Mouse (Mus musculus) hindbrain, embryonic 10.5 days (tissue): ENCODE measurements around the gene Vmn1r198. TPM values are rescaled to one million over a fixed set of nuclear protein-coding genes. Genes with fewer than 3 reads are reported as not detected.
"Not testable (repeated sequence)": the region's sequence is repeated elsewhere in the genome, so short reads cannot be mapped to it uniquely, and the experiment has no call there.

ENCODE experiments used
- DNase-seq: peaks from one replicate; pipeline ENCODE4 v3.0.0-alpha.2; 2017; ENCODE audit warnings: low spot score
- H3K27ac ChIP-seq: fragments of 300-500 bp; sonication (generic); 2 replicates; pipeline ENCODE4 v1.5.1; 2016; ENCODE audit warnings: mild to moderate bottlenecking, moderate library complexity
- H3K27me3 ChIP-seq: fragments of 300-500 bp; sonication (generic); 2 replicates; pipeline ENCODE4 v1.6.1; 2016; ENCODE audit warnings: mild to moderate bottlenecking; ENCODE audit not compliant: poor library complexity, insufficient read depth, severe bottlenecking
- H3K36me3 ChIP-seq: fragments of 300-500 bp; sonication (generic); 2 replicates; pipeline ENCODE4 v1.6.1; 2016; ENCODE audit warnings: mild to moderate bottlenecking, moderate library complexity
- H3K4me1 ChIP-seq: fragments of 300-500 bp; sonication (generic); replicated peaks from 2 replicates; pipeline ENCODE4 v1.6.1; 2016; ENCODE audit warnings: mild to moderate bottlenecking
- H3K4me3 ChIP-seq: fragments of 300-500 bp; sonication (generic); 2 replicates; pipeline ENCODE4 v1.5.1; 2016; ENCODE audit warnings: mild to moderate bottlenecking, moderate library complexity
- H3K9me3 ChIP-seq: fragments of 300-500 bp; sonication (generic); 2 replicates; pipeline ENCODE4 v1.6.1; 2016; ENCODE audit warnings: mild to moderate bottlenecking, moderate library complexity
- WGBS: fragments of 180-500 bp; shearing (Covaris S2); methylation state at CpG from one replicate; pipeline ENCODE4 v1.1.7; 2016; 5-methylcytosine and 5-hydroxymethylcytosine counted together
- polyA plus RNA-seq: library from polyadenylated mRNA; unstranded; fragments of >200 nt; fragmentation: Nextera tagmentation; extraction: Ambion mirVana; gene quantifications from 2 replicates; pipeline ENCODE4 v1.2.1, GENCODE M21; 2016

Gene Vmn1r198
- polyA plus RNA-seq = not detected in 2 replicates

- DNase-seq = no peak
- no peak within 1 kb of the TSS for H3K4me3 ChIP-seq
- 43% methylated on average over 1 of the region's 1 CpGs for WGBS
- H3K27ac ChIP-seq = no peak within 1 kb of the TSS
- H3K4me1 ChIP-seq = no peaks in the 10 kb centered on the region
- no peaks in the 10 kb centered on the region for H3K27me3 ChIP-seq
- no peaks in the 10 kb centered on the region for H3K36me3 ChIP-seq
- 0 out of 2 replicates have a peak, but pooled peaks cover 3% of the 10 kb centered on the region for H3K9me3 ChIP-seq
Observed at GRCm38 (mm10) chr13:22350064-22350463, at the start of gene Vmn1r198. Gene Vmn1r198 (plus strand): TSS chr13:22350364.

- DNase-seq, H3K4me3 ChIP-seq: not testable (repeated sequence)
- 91% methylated on average over 5 of the region's 5 CpGs for WGBS
Observed at GRCm38 (mm10) chr13:22308075-22308474, 42.1 kb upstream of the Vmn1r198 start.

GRCm38 (mm10) chr13:22315361-22315760 lies 34.8 kb upstream of the Vmn1r198 start:
- Histone ChIP-seq H3K4me3 (no peak overlapping the region), H3K4me1 (no peaks in the 10 kb centered on the region), H3K9me3 (no peaks in the 10 kb centered on the region), H3K27me3 (no peaks in the 10 kb centered on the region), H3K27ac (no peak overlapping the region), H3K36me3 (no peaks in the 10 kb centered on the region)
- no peak for DNase-seq
- WGBS = 89% methylated on average over 2 of the region's 2 CpGs

More at GRCm38 (mm10) chr13:22308075-22308474, 42.1 kb upstream of the Vmn1r198 start:
- H3K27ac ChIP-seq, H3K9me3 ChIP-seq, H3K36me3 ChIP-seq, H3K27me3 ChIP-seq, H3K4me1 ChIP-seq: not testable (repeated sequence)

GRCm38 (mm10) chr13:22317366-22317765 lies 32.8 kb upstream of the Vmn1r198 start:
- Histone ChIP-seq H3K36me3 (no peaks in the 10 kb centered on the region), H3K4me1 (no peaks in the 10 kb centered on the region), H3K9me3 (no peaks in the 10 kb centered on the region), H3K27ac (no peak overlapping the region), H3K27me3 (no peaks in the 10 kb centered on the region), H3K4me3 (no peak overlapping the region)
- WGBS = 89% methylated on average over 2 of the region's 2 CpGs
- DNase-seq = no peak

GRCm38 (mm10) chr13:22320091-22320490 lies 30.1 kb upstream of the Vmn1r198 start:
- Histone ChIP-seq H3K9me3 (no peaks in the 10 kb centered on the region), H3K4me1 (no peaks in the 10 kb centered on the region), H3K27ac (no peak overlapping the region), H3K27me3 (no peaks in the 10 kb centered on the region), H3K36me3 (no peaks in the 10 kb centered on the region), H3K4me3 (no peak overlapping the region)
- DNase-seq = no peak

- H3K36me3 ChIP-seq = no peaks in the 10 kb centered on the region
- no peaks in the 10 kb centered on the region for H3K27me3 ChIP-seq
- no peaks in the 10 kb centered on the region for H3K4me1 ChIP-seq
- no peak within 1 kb of the TSS for H3K27ac ChIP-seq
- no peak within 1 kb of the TSS for H3K4me3 ChIP-seq
- no peaks in the 10 kb centered on the region for H3K9me3 ChIP-seq
- DNase-seq = no peak
Observed at GRCm38 (mm10) chr13:22324289-22324688, 25.9 kb upstream of the Vmn1r198 start, which contains the start of gene Vmn1r197. Gene Vmn1r197 (plus strand): TSS chr13:22324589.

GRCm38 (mm10) chr13:22333269-22333668 lies 16.9 kb upstream of the Vmn1r198 start:
- no peak overlapping the region for H3K4me3 ChIP-seq
- H3K4me1 ChIP-seq = no peaks in the 10 kb centered on the region
- H3K9me3 ChIP-seq = no peaks in the 10 kb centered on the region
- no peak overlapping the region for H3K27ac ChIP-seq
- DNase-seq = no peak
- no peaks in the 10 kb centered on the region for H3K36me3 ChIP-seq
- no peaks in the 10 kb centered on the region for H3K27me3 ChIP-seq
- 83% methylated on average over 2 of the region's 2 CpGs for WGBS

- Histone ChIP-seq H3K4me3 (no peak overlapping the region), H3K9me3 (no peaks in the 10 kb centered on the region), H3K27ac (no peak overlapping the region), H3K27me3 (no peaks in the 10 kb centered on the region), H3K4me1 (no peaks in the 10 kb centered on the region), H3K36me3 (no peaks in the 10 kb centered on the region)
- DNase-seq = no peak
- 86% methylated on average over 1 of the region's 1 CpGs for WGBS
Observed at GRCm38 (mm10) chr13:22335565-22335964, 14.6 kb upstream of the Vmn1r198 start.

- Histone ChIP-seq H3K4me1 (no peaks in the 10 kb centered on the region), H3K9me3 (0 out of 2 replicates have a peak, but pooled peaks cover 3% of the 10 kb centered on the region), H3K27me3 (no peaks in the 10 kb centered on the region), H3K36me3 (no peaks in the 10 kb centered on the region), H3K27ac (no peak overlapping the region), H3K4me3 (no peak overlapping the region)
- 82% methylated on average over 1 of the region's 1 CpGs for WGBS
- no peak for DNase-seq
Observed at GRCm38 (mm10) chr13:22350813-22351212, 649 bp downstream of the Vmn1r198 start.

- 89% methylated on average over 2 of the region's 2 CpGs for WGBS
- no peak for DNase-seq
- Histone ChIP-seq H3K4me1 (no peaks in the 10 kb centered on the region), H3K27ac (no peak within 1 kb of the TSS), H3K27me3 (no peaks in the 10 kb centered on the region), H3K9me3 (no peaks in the 10 kb centered on the region), H3K36me3 (no peaks in the 10 kb centered on the region), H3K4me3 (no peak within 1 kb of the TSS)
Observed at GRCm38 (mm10) chr13:22379518-22379917, 29.4 kb downstream of the Vmn1r198 start, which contains the start of gene Vmn1r199. Gene Vmn1r199 (plus strand): TSS chr13:22379818.

GRCm38 (mm10) chr13:22381128-22381527 lies 31.0 kb downstream of the Vmn1r198 start:
- not testable (repeated sequence) for H3K4me3 ChIP-seq, H3K4me1 ChIP-seq, H3K9me3 ChIP-seq, H3K36me3 ChIP-seq, DNase-seq, H3K27ac ChIP-seq, H3K27me3 ChIP-seq
- WGBS = 84% methylated on average over 3 of the region's 3 CpGs

- H3K27ac ChIP-seq = no peak overlapping the region
- H3K4me1 ChIP-seq = no peaks in the 10 kb centered on the region
- no peaks in the 10 kb centered on the region for H3K36me3 ChIP-seq
- DNase-seq = no peak
- H3K9me3 ChIP-seq = no peaks in the 10 kb centered on the region
- 83% methylated on average over 3 of the region's 3 CpGs for WGBS
- H3K4me3 ChIP-seq = no peak overlapping the region
- H3K27me3 ChIP-seq = no peaks in the 10 kb centered on the region
Observed at GRCm38 (mm10) chr13:22383401-22383800, 33.2 kb downstream of the Vmn1r198 start.

- Histone ChIP-seq H3K27me3 (no peaks in the 10 kb centered on the region), H3K36me3 (no peaks in the 10 kb centered on the region), H3K9me3 (no peaks in the 10 kb centered on the region), H3K4me1 (no peaks in the 10 kb centered on the region), H3K27ac (no peak overlapping the region), H3K4me3 (no peak overlapping the region)
- no peak for DNase-seq
- WGBS = 87% methylated on average over 1 of the region's 1 CpGs
Observed at GRCm38 (mm10) chr13:22387050-22387449, 36.9 kb downstream of the Vmn1r198 start.

- 35% methylated on average over 3 of the region's 3 CpGs for WGBS
- no peaks in the 10 kb centered on the region for H3K9me3 ChIP-seq
- no peaks in the 10 kb centered on the region for H3K4me1 ChIP-seq
- H3K27me3 ChIP-seq = no peaks in the 10 kb centered on the region
- no peak within 1 kb of the TSS for H3K27ac ChIP-seq
- DNase-seq = peak; percentile 5
- H3K4me3 ChIP-seq = no peak within 1 kb of the TSS
- no peaks in the 10 kb centered on the region for H3K36me3 ChIP-seq
Observed at GRCm38 (mm10) chr13:22390073-22390472, 39.9 kb downstream of the Vmn1r198 start, which contains the start of gene Vmn1r200. Gene Vmn1r200 (plus strand): TSS chr13:22390373.
